Mouse (Mus musculus) liver, postnatal 0 days (tissue): ENCODE data around the gene Znrf3. TPM values are rescaled to one million over a fixed set of nuclear protein-coding genes. Genes with fewer than 3 reads are reported as not detected.
A peak's percentile ranks its signal among the peaks of the same experiment; 100 is the strongest.
"Not testable (repeated sequence)": the region's sequence is repeated elsewhere in the genome, so short reads cannot be mapped to it uniquely, and the experiment has no call there.

Experiments used
- ATAC-seq: fragments of 200-750 bp; cut with Nextera tagmentation; 2 replicates; pipeline ENCODE4 v1.8.0; 2017; ENCODE audit warnings: mild to moderate bottlenecking, moderate library complexity
- DNase-seq: peaks from one replicate; pipeline ENCODE4 v3.0.0-alpha.2; 2016
- H3K27ac ChIP-seq: fragments of 300-500 bp; sonication (generic); 2 replicates; pipeline ENCODE4 v1.5.1; 2014; ENCODE audit warnings: antibody characterized with exemption, moderate library complexity, mild to moderate bottlenecking, low read depth
- H3K27me3 ChIP-seq: fragments of 300-500 bp; sonication (generic); 2 replicates; pipeline ENCODE4 v1.6.1; 2014; ENCODE audit warnings: low read length, control low read depth, mixed read lengths; ENCODE audit not compliant: insufficient read depth
- H3K36me3 ChIP-seq: fragments of 300-500 bp; sonication (generic); replicated peaks from 2 replicates; pipeline ENCODE4 v1.6.1; 2014; ENCODE audit warnings: mild to moderate bottlenecking, control low read depth, low read length, moderate library complexity, mixed read lengths; ENCODE audit not compliant: insufficient read depth
- H3K4me1 ChIP-seq: fragments of 300-500 bp; sonication (generic); 2 replicates; pipeline ENCODE4 v1.6.1; 2014; ENCODE audit warnings: antibody characterized with exemption, mild to moderate bottlenecking, control low read depth; ENCODE audit not compliant: insufficient read depth
- H3K4me2 ChIP-seq: fragments of 300-500 bp; sonication (generic); 2 replicates; pipeline ENCODE4 v1.6.1; 2014; ENCODE audit warnings: low read depth, mild to moderate bottlenecking, low read length, moderate library complexity, mixed read lengths
- H3K4me3 ChIP-seq: fragments of 300-500 bp; sonication (generic); 2 replicates; pipeline ENCODE4 v1.5.1; 2014; ENCODE audit warnings: low read depth, low read length
- H3K9ac ChIP-seq: fragments of 300-500 bp; sonication (generic); replicated peaks from 2 replicates; pipeline ENCODE4 v1.6.1; 2014; ENCODE audit warnings: mild to moderate bottlenecking, moderate library complexity
- H3K9me3 ChIP-seq: fragments of 300-500 bp; sonication (generic); 2 replicates; pipeline ENCODE4 v1.6.1; 2016; ENCODE audit warnings: mild to moderate bottlenecking, control low read depth, low read length, mixed read lengths
- CTCF ChIP-seq: sonication (generic); IDR thresholded peaks from 2 replicates; pipeline ENCODE4 v1.5.1; 2016; ENCODE audit warnings: antibody characterized with exemption, low read depth
- EP300 ChIP-seq: IDR thresholded peaks from 2 replicates; pipeline ENCODE4 v1.6.1; 2016; ENCODE audit warnings: antibody characterized with exemption, low read depth, mild to moderate bottlenecking
- WGBS: fragments of 180-500 bp; shearing (Covaris S2); extraction: QIAGEN DNeasy Blood & Tissue Kit; methylation state at CpG from one replicate; pipeline ENCODE4 v1.1.7; 2014; ENCODE audit not compliant: insufficient replicate concordance; 5-methylcytosine and 5-hydroxymethylcytosine counted together
- polyA plus RNA-seq: library from polyadenylated mRNA; unstranded; fragments of >200 nt; fragmentation: Nextera tagmentation; extraction: Ambion mirVana; gene quantifications from 2 replicates; pipeline ENCODE4 v1.2.1, GENCODE M21; 2015

Gene Znrf3
- polyA plus RNA-seq = 3.9 and 4.5 TPM in 2 replicates

GRCm38 (mm10) chr11:5444599-5445451 lies at the start of gene Znrf3:
TSS of gene Znrf3 (minus strand) at chr11:5444847.
- H3K9ac ChIP-seq = peak within 1 kb of the TSS; percentile 73
- DNase-seq = peak; percentile 96

GRCm38 (mm10) chr11:5493869-5494268 lies 49.2 kb upstream of the Znrf3 start:
- no peak for TF ChIP-seq EP300
- no peak for TF ChIP-seq CTCF
- H3K9ac ChIP-seq = no peak overlapping the region
- H3K27ac ChIP-seq = no peak overlapping the region
- no peaks in the 10 kb centered on the region for H3K9me3 ChIP-seq
- no peak overlapping the region for H3K4me2 ChIP-seq
- ATAC-seq (no peak), DNase-seq (no peak)
- H3K36me3 ChIP-seq = no peaks in the 10 kb centered on the region
- 57% methylated on average over 2 of the region's 2 CpGs for WGBS
- peaks cover 16% of the 10 kb centered on the region for H3K4me1 ChIP-seq
- H3K4me3 ChIP-seq = no peak overlapping the region
- no peaks in the 10 kb centered on the region for H3K27me3 ChIP-seq

More at GRCm38 (mm10) chr11:5444599-5445451, at the start of gene Znrf3:
- H3K9me3 ChIP-seq = no peaks in the 10 kb centered on the region
- peak; percentile 93 for ATAC-seq
- TF ChIP-seq CTCF = no peak
- no peak for TF ChIP-seq EP300
- peak within 1 kb of the TSS; percentile 77 for H3K4me3 ChIP-seq
- peaks cover 18% of the 10 kb centered on the region for H3K4me1 ChIP-seq
- H3K4me2 ChIP-seq = peak within 1 kb of the TSS; percentile 99
- H3K27me3 ChIP-seq = 0 out of 2 replicates have a peak, but pooled peaks cover 4% of the 10 kb centered on the region
- H3K27ac ChIP-seq = peak within 1 kb of the TSS; percentile 88
- under 1% methylated on average over 44 of the region's 106 CpGs for WGBS
- H3K36me3 ChIP-seq = no peaks in the 10 kb centered on the region

DNA sequence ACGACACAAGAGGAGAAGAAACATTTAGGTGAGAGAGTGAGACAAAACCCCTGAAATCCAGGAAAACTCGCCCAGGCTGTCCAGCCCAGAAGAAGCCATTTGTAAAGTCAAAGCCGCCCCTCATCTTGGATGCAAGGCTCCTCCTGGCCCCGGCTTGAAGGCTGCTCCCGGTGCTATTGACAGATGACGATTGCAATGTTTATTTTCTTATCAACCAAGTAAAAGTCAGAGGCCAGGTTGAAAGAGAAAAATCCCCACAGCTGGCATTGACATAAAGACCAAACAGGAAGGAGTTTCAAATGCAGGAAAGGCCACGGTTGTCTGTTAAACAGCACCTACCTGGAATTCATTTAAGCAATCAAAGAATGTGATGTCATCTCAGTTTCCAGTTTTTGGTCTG lies 47.3 kb upstream of the Znrf3 start:
- Histone ChIP-seq H3K4me3 (no peak overlapping the region), H3K4me2 (no peak overlapping the region), H3K4me1 (peaks cover 16% of the 10 kb centered on the region), H3K36me3 (no peaks in the 10 kb centered on the region), H3K9me3 (no peaks in the 10 kb centered on the region), H3K27ac (0 out of 2 replicates have a peak overlapping the region, but pooled peaks have one; percentile 22), H3K27me3 (no peaks in the 10 kb centered on the region), H3K9ac (no peak overlapping the region; the same call in 1 of the 2 replicates)
- no peak for ATAC-seq
- WGBS = 50% methylated on average over 7 of the region's 7 CpGs
- TF ChIP-seq EP300 (no peak), CTCF (no peak)
- DNase-seq = no peak

DNA sequence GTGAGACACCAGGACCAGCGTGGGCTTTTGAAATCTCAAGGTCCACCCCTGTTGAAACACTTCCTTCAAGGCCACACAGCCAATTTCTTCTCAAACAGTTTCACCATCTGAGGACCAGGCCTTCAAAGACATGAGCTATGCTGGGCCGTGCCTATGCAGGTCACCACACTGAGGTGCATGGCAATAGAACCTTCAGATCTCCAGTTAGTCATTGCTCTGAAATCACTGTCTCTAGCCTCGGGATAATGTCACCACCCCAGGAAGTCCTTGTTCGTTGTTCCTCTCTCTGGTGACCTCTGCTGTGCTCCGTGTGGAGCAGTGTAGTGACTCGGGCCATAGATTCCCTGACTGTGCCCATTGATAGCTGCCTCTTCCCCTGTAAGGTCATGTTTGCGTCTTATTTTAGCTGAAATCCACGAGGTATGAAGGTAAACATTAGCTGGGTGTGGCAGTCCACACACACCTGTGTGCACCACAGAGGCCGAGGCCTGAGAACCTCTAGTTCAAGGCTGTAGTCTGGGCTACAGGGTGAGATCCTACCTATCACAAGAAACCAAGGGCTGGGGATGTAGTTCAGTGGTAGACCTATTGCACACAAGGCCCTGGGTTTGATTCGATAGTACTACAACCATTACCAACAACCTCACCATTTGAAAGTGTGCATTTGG lies 46.5 kb upstream of the Znrf3 start:
- TF ChIP-seq CTCF = no peak
- no peak for TF ChIP-seq EP300
- H3K4me1 ChIP-seq = peaks cover 20% of the 10 kb centered on the region
- no peak overlapping the region for H3K9ac ChIP-seq
- no peaks in the 10 kb centered on the region for H3K27me3 ChIP-seq
- H3K4me2 ChIP-seq = no peak overlapping the region
- ATAC-seq = peak; percentile 22; the same call in 1 of the 2 replicates
- H3K4me3 ChIP-seq = no peak overlapping the region
- WGBS = 54% methylated on average over 10 of the region's 10 CpGs
- peak overlapping the region; percentile 22; the same call in 1 of the 2 replicates for H3K27ac ChIP-seq
- DNase-seq = no peak
- H3K36me3 ChIP-seq = no peaks in the 10 kb centered on the region
- no peaks in the 10 kb centered on the region for H3K9me3 ChIP-seq

DNA sequence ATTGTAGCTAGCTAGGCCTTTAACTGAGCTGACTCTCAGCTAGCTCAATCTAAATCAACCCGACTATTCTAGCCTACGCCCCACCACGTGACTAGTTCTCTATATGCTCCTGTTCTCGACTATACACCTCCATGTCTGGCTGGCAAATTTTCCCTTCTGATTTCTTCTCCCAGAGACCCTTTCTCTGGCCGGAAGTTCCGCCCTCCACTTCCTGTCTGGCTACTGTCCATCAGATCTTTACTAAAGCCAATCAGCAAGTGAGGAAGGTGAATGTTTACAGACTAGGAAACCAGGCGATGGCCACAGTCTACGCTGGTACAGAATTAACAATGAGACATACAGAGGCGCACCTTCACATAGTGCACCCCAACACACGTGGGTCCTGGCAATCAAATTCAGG lies 44.8 kb upstream of the Znrf3 start:
- not testable (repeated sequence) for ATAC-seq, DNase-seq, H3K27me3 ChIP-seq, H3K27ac ChIP-seq, H3K9me3 ChIP-seq, H3K9ac ChIP-seq, H3K4me3 ChIP-seq, H3K36me3 ChIP-seq, H3K4me2 ChIP-seq
- H3K4me1 ChIP-seq = peaks cover 20% of the 10 kb centered on the region
- 77% methylated on average over 10 of the region's 10 CpGs for WGBS

- Histone ChIP-seq H3K4me1 (peaks cover 6% of the 10 kb centered on the region; the same call in 1 of the 2 replicates), H3K4me2 (peak overlapping the region; percentile 85), H3K27me3 (no peaks in the 10 kb centered on the region), H3K4me3 (peak overlapping the region; percentile 54), H3K9me3 (no peaks in the 10 kb centered on the region), H3K36me3 (no peaks in the 10 kb centered on the region), H3K27ac (peak overlapping the region; percentile 81), H3K9ac (peak overlapping the region; percentile 70)
- WGBS = 5% methylated on average over 15 of the region's 15 CpGs
- TF ChIP-seq CTCF (peak; percentile 96), EP300 (peak; percentile 34; the same call in 1 of the 2 replicates)
- DNase-seq (peak; percentile 91), ATAC-seq (peak; percentile 90)
These were observed 40.8 kb upstream of the Znrf3 start for GRCm38 (mm10) chr11:5485193-5486011.
